Mouse (Mus musculus) small intestine, adult 2 months (tissue): ENCODE measurements around the gene Cpne2. TPM values are rescaled to one million over a fixed set of nuclear protein-coding genes. Genes with fewer than 3 reads are reported as not detected.

ENCODE experiments used
- H3K27ac ChIP-seq: fragments of 200-500 bp; 2 replicates; pipeline ENCODE4 v1.5.1; 2012; ENCODE audit warnings: low read depth, low read length, control low read depth, inconsistent platforms; ENCODE audit not compliant: insufficient read depth
- H3K27me3 ChIP-seq: fragments of 200-500 bp; 2 replicates; pipeline ENCODE4 v1.6.1; 2012; ENCODE audit warnings: mild to moderate bottlenecking, moderate library complexity, low read length, inconsistent platforms; ENCODE audit not compliant: control insufficient read depth, insufficient read depth
- H3K36me3 ChIP-seq: fragments of 200-500 bp; 2 replicates; pipeline ENCODE4 v1.6.1; 2012; ENCODE audit warnings: mild to moderate bottlenecking, low read length, control low read depth, inconsistent platforms; ENCODE audit not compliant: control insufficient read depth, insufficient read depth
- H3K4me1 ChIP-seq: fragments of 200-500 bp; 2 replicates; pipeline ENCODE4 v1.6.1; 2012; ENCODE audit warnings: low read length, inconsistent platforms, mixed read lengths; ENCODE audit not compliant: control insufficient read depth, insufficient read depth, insufficient read length
- H3K4me3 ChIP-seq: fragments of 200-500 bp; 2 replicates; pipeline ENCODE4 v1.5.1; 2012; ENCODE audit warnings: low read depth, mild to moderate bottlenecking, control low read depth, inconsistent platforms, low read length, moderate library complexity
- CTCF ChIP-seq: fragments of 200-500 bp; IDR thresholded peaks from 2 replicates; pipeline ENCODE4 v1.5.1; 2012; ENCODE audit warnings: low read depth, mild to moderate bottlenecking, control low read depth, inconsistent platforms, low read length, moderate library complexity, mixed read lengths; ENCODE audit not compliant: insufficient replicate concordance, insufficient read length; ENCODE audit errors: extremely low read depth
- POLR2A ChIP-seq: fragments of 200-500 bp; IDR thresholded peaks from 2 replicates; pipeline ENCODE4 v1.6.1; 2012; ENCODE audit warnings: low read depth, mild to moderate bottlenecking, control low read depth, inconsistent platforms, low read length, moderate library complexity
- WGBS: fragments of 180-500 bp; shearing (Covaris S2); methylation state at CpG from one replicate; pipeline ENCODE4 v1.1.7; 2018; 5-methylcytosine and 5-hydroxymethylcytosine counted together
- polyA plus RNA-seq: library from polyadenylated mRNA; depleted of rRNA; stranded (reverse); fragments of >200 nt; gene quantifications from 2 replicates; pipeline ENCODE4 v1.2.3, GENCODE M21; 2012

The Cpne2 gene
- polyA plus RNA-seq, 1 experiment: 108 TPM

DNA sequence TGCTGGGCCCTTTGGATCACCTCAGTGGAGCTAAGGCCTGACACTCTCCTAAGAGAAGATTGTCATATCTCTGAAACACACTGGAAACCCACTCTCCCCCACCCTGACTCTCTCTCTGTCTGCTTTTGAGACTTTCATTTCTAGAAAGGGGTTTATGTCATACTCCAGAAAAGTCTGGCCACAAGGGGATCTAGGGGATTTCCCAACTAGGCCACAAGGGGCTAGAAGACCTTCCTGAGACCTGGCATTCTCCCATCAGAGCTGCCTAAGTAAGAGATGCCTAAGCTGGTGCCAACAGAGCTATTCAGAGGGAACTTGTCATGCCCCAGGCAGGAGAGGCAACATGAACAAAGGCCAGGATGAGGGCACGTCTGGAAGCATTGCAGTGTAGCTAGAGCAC is 39.5 kb upstream of the Cpne2 start:
- Histone ChIP-seq H3K36me3 (no peaks in the 10 kb centered on the region; the same call in 1 of the 2 replicates), H3K27ac (no peak overlapping the region), H3K4me3 (no peak overlapping the region), H3K4me1 (peaks cover 4% of the 10 kb centered on the region; the same call in 1 of the 2 replicates), H3K27me3 (no peaks in the 10 kb centered on the region)
- 61% methylated on average over 1 of the region's 1 CpGs for WGBS
- no peak for TF ChIP-seq POLR2A

DNA sequence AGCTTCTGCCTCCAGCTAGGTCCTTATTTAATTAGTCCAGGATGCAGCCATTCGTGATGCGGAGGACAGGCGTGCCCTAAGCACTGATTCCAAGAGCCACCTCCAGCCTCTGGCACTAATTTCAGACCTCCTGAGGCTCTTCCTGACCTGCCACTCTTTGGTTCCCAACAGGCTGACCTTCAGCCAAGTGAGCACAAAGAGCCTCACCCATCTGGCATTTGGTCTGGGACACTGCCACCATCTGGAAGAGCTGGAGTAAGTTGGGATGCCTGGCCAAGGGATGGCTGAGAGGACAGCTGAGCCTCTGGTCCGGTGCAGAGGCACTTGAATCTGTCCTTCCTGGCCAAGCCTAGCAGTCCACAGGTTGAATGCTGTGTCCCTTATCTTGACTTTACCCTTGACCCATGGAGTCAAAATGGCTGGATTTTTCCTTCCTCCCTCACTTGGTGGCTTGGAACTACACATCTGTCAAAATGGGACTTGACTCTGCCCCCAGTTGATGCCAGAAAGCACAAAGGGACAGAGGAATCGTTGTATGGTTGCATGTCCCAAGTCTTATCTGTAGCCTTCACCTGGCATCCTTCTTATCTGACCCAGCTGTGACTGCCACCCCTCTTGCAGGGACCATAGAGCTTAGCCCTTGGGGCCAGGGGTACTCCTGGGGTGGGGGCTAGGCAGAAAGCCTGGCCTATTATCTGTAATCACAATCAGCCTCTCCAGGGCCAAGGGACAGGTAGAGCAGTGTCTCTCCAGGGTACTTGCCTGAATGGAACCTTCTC is 17.2 kb upstream of the Cpne2 start:
- 56% methylated on average over 5 of the region's 5 CpGs for WGBS
- no peaks in the 10 kb centered on the region for H3K4me1 ChIP-seq
- peaks cover 13% of the 10 kb centered on the region for H3K36me3 ChIP-seq
- TF ChIP-seq POLR2A: no peak
- TF ChIP-seq CTCF: no peak
- no peak overlapping the region for H3K4me3 ChIP-seq
- H3K27me3 ChIP-seq: no peaks in the 10 kb centered on the region
- H3K27ac ChIP-seq: no peak overlapping the region

DNA sequence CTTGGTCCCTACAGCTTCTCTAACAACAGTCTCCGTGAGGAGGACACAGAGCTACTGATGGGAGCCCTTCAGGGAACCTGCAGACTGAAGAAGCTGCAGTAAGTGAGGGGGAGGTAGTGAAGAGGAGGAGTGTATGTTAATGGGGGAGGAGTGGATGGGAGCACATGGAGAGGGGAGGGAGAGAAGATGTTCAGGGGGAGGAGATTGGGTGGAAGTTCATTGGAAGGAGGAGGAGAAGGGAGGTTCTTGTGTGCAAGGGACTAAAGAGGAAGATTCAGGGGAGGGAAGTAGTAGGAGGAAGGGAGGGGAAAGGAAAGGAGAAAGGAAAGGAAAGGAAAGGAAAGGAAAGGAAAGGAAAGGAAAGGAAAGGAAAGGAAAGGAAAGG is 16.6 kb upstream of the Cpne2 start:
- 30% methylated on average over 1 of the region's 1 CpGs for WGBS
- Histone ChIP-seq H3K27me3 (no peaks in the 10 kb centered on the region), H3K4me1 (no peaks in the 10 kb centered on the region), H3K27ac (no peak overlapping the region), H3K4me3 (no peak overlapping the region), H3K36me3 (peaks cover 13% of the 10 kb centered on the region)
- TF ChIP-seq CTCF: no peak
- TF ChIP-seq POLR2A: no peak

DNA sequence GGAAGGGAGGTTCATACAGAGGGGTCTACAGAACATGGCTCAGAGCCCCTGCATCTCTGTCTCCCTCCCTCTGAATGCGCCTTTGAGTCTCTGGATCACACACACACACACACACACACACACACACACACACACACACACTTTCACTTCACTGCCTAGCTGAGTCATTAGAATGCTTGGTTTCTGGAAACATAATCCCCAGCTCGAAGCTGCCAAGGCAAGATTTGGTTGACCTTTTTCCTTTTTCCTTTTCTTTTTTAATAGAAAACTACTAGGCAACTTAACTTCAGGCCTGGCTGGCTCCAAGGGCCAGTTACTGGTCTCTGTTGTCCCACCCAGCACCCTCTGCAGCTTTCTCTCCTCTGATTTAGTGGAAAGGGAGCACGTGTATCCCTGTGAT is 16.0 kb upstream of the Cpne2 start:
- Histone ChIP-seq H3K4me3 (no peak overlapping the region), H3K36me3 (peaks cover 11% of the 10 kb centered on the region), H3K27me3 (no peaks in the 10 kb centered on the region), H3K4me1 (no peaks in the 10 kb centered on the region), H3K27ac (no peak overlapping the region)
- 44% methylated on average over 3 of the region's 3 CpGs for WGBS
- TF ChIP-seq CTCF (no peak), POLR2A (no peak)

GRCm38 (mm10) chr8:94518331-94518730 is 14.5 kb upstream of the Cpne2 start:
- WGBS: 67% methylated on average over 10 of the region's 10 CpGs
- H3K27ac ChIP-seq: no peak overlapping the region
- H3K4me3 ChIP-seq: no peak overlapping the region
- TF ChIP-seq CTCF: no peak
- TF ChIP-seq POLR2A: no peak
- H3K27me3 ChIP-seq: no peaks in the 10 kb centered on the region
- H3K36me3 ChIP-seq: peaks cover 5% of the 10 kb centered on the region
- H3K4me1 ChIP-seq: no peaks in the 10 kb centered on the region

DNA sequence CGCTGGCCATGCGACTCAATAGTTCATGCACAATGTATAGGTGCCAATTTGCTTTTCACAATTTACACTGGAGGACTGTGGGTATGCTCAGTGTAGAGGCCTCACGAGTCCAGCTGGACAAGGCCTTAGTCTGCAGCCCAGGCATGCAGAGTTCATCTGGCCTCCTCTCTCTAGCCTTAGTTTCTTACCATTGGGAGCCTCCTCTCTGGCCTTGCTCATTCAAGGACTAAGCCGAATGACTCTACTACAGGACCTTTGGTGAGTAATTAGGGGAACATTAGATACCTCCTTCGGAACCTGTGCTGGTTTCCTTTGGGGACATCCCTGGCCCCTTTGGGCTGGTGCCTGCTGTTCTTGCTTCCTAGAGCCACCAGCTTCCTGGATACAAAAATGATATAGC is 13.8 kb upstream of the Cpne2 start:
- H3K4me1 ChIP-seq: no peaks in the 10 kb centered on the region
- no peak overlapping the region for H3K4me3 ChIP-seq
- H3K27me3 ChIP-seq: no peaks in the 10 kb centered on the region
- no peak for TF ChIP-seq POLR2A
- TF ChIP-seq CTCF: no peak
- 90% methylated on average over 5 of the region's 5 CpGs for WGBS
- peaks cover 5% of the 10 kb centered on the region for H3K36me3 ChIP-seq
- no peak overlapping the region for H3K27ac ChIP-seq

GRCm38 (mm10) chr8:94521481-94521880 is 11.3 kb upstream of the Cpne2 start:
- 45% methylated on average over 4 of the region's 4 CpGs for WGBS
- TF ChIP-seq POLR2A: no peak
- TF ChIP-seq CTCF: no peak

More at GRCm38 (mm10) chr8:94521481-94521880, 11.3 kb upstream of the Cpne2 start:
- H3K36me3 ChIP-seq: peaks cover 5% of the 10 kb centered on the region
- no peak overlapping the region for H3K27ac ChIP-seq
- H3K4me1 ChIP-seq: no peaks in the 10 kb centered on the region
- H3K27me3 ChIP-seq: no peaks in the 10 kb centered on the region
- H3K4me3 ChIP-seq: no peak overlapping the region
